Mouse (Mus musculus) bone marrow, adult 2 months (tissue): Measurements from ENCODE around the gene Car11. TPM values are rescaled to one million over a fixed set of nuclear protein-coding genes. Genes with fewer than 3 reads are reported as not detected.
A peak's percentile ranks its signal among the peaks of the same experiment; 100 is the strongest.
"Not testable (repeated sequence)": the region's sequence is repeated elsewhere in the genome, so short reads cannot be mapped to it uniquely, and the experiment has no call there.

Experiments used
- H3K27ac ChIP-seq: fragments of 200-500 bp; 2 replicates; pipeline ENCODE4 v1.5.1; 2012; ENCODE audit warnings: low read depth, mild to moderate bottlenecking, control low read depth, inconsistent platforms, low read length; ENCODE audit not compliant: control insufficient read depth, poor library complexity, insufficient read depth
- H3K4me1 ChIP-seq: fragments of 200-500 bp; 2 replicates; pipeline ENCODE4 v1.6.1; 2011; ENCODE audit warnings: low read length; ENCODE audit not compliant: control insufficient read depth, insufficient read depth
- H3K4me3 ChIP-seq: fragments of 200-500 bp; replicated peaks from 2 replicates; pipeline ENCODE3; 2011; ENCODE audit warnings: mild to moderate bottlenecking, low read depth, low read length, control low read depth; ENCODE audit not compliant: control insufficient read depth
- CTCF ChIP-seq: fragments of 200-500 bp; IDR thresholded peaks from 2 replicates; pipeline ENCODE4 v1.5.1; 2011; ENCODE audit warnings: low read length, control low read depth; ENCODE audit not compliant: control insufficient read depth, insufficient read depth
- POLR2A ChIP-seq: fragments of 200-500 bp; IDR thresholded peaks from 2 replicates; pipeline ENCODE4 v1.6.1; 2011; ENCODE audit warnings: low read depth, mild to moderate bottlenecking, control low read depth, low read length, borderline replicate concordance; ENCODE audit not compliant: control insufficient read depth
- WGBS: fragments of 180-500 bp; shearing (Covaris S2); methylation state at CpG from one replicate; pipeline ENCODE4 v1.1.7; 2018; 5-methylcytosine and 5-hydroxymethylcytosine counted together
- polyA plus RNA-seq: library from polyadenylated mRNA; stranded (reverse); fragments of >200 nt; gene quantifications from 2 replicates; pipeline ENCODE4 v1.2.4, GENCODE M21; 2011; ENCODE audit warnings: low replicate concordance; ENCODE audit not compliant: missing spikeins, insufficient read depth, insufficient read length

The Car11 gene
- 4.4 TPM in 1 of 2 replicates, not detected in the other for polyA plus RNA-seq

- Histone ChIP-seq H3K4me3 (no peak within 1 kb of the TSS), H3K27ac (no peak within 1 kb of the TSS; the same call in 1 of the 2 replicates), H3K4me1 (no peaks in the 10 kb centered on the region; the same call in 1 of the 2 replicates)
- 15% methylated on average over 36 of the region's 36 CpGs for WGBS
- no peak for TF ChIP-seq CTCF
- TF ChIP-seq POLR2A: no peak
Measured at GRCm38 (mm10) chr7:45699523-45700141, at the start of gene Car11. Gene Car11 (plus strand): TSS chr7:45699843.

- H3K27ac ChIP-seq, H3K4me3 ChIP-seq, H3K4me1 ChIP-seq: not testable (repeated sequence)
- 93% methylated on average over 20 of the region's 20 CpGs for WGBS
Measured at GRCm38 (mm10) chr7:45650484-45650883, 49.2 kb upstream of the Car11 start.

DNA sequence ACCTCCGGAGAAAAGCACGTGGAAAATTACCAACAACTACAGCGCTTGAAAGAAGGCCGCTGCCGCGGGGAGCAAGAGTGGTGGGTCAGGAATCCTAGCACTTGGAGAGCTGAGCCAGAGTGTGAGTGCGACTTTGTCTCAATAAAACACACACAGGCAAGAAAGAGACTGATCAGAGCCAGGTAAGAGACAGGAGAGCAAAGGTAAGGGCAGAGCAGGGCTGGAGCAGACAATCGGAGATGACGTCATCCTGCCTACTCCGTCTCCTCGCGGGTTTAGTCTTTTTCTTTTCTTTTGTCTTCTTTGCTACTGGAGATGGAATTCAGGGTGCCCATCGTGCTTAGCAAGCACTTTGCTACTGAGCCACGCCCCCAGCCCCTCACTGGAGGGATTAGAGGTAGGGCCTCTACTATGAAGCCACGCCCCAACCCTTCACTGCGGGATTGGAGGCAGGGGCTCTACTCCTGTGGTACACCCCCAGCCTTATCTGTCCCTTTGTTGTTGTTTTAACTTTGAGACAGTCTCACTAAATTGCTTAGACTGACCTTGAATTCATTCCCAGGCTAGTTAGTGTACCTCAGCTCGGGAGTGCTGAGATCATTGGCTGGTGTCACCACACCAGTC lies 45.1 kb upstream of the Car11 start:
- H3K27ac ChIP-seq: no peak overlapping the region
- TF ChIP-seq CTCF (no peak), POLR2A (no peak)
- no peaks in the 10 kb centered on the region for H3K4me1 ChIP-seq
- no peak overlapping the region for H3K4me3 ChIP-seq
- WGBS: 58% methylated on average over 17 of the region's 17 CpGs

GRCm38 (mm10) chr7:45660746-45661478 lies 38.7 kb upstream of the Car11 start:
- TF ChIP-seq CTCF (no peak), POLR2A (no peak)
- Histone ChIP-seq H3K4me3 (peak overlapping the region; percentile 46), H3K4me1 (no peaks in the 10 kb centered on the region), H3K27ac (peak overlapping the region; percentile 61)
- WGBS: 28% methylated on average over 11 of the region's 11 CpGs

DNA sequence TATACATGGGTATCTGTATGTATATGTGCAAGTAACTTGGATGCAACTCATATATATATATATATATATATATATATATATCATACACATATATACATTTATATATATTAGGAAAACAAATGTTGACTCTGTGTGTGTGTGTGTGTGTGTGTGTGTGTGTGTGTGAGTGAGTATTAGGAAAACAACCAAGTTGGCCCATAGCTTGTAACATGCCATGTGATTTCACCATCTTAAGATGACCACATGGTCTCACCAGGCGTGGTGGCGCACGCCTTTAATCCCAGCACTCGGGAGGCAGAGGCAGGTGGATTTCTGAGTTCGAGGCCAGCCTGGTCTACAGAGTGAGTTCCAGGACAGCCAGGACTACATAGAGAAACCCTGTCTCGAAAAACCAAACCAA lies 37.9 kb upstream of the Car11 start:
- H3K27ac ChIP-seq, H3K4me1 ChIP-seq, H3K4me3 ChIP-seq: not testable (repeated sequence)
- 56% methylated on average over 6 of the region's 6 CpGs for WGBS

- TF ChIP-seq CTCF: no peak
- TF ChIP-seq POLR2A: no peak
Measured at GRCm38 (mm10) chr7:45665303-45666138, 34.1 kb upstream of the Car11 start.

DNA sequence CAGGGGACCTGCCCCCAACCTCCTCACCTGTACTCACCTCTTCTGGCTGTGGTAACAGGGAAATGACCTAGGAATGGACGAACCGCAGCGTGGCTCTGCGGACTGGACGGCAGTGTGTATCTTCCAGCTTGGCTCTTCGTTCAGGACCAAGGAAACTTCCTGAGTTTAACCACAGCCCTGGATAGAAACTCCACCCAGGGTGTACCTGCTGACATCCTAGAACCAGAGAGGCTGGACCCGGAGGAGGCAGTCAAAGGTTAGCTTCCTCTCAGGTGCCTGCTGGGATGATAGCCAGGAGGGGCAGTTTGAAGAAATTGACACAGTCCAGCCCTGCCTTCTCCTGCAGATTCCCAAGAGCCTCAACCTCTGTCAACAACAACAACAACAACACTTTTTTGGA lies 33.5 kb upstream of the Car11 start, which contains the start of gene Fut2:
Gene Fut2 (minus strand): TSS at position 234 of the 400 bp plus-strand sequence.
- 75% methylated on average over 7 of the region's 7 CpGs for WGBS
- H3K4me1 ChIP-seq: no peaks in the 10 kb centered on the region
- TF ChIP-seq CTCF (no peak), POLR2A (no peak)
- H3K4me3 ChIP-seq: no peak within 1 kb of the TSS
- H3K27ac ChIP-seq: no peak within 1 kb of the TSS

More at GRCm38 (mm10) chr7:45665303-45666138, 34.1 kb upstream of the Car11 start:
- no peak overlapping the region for H3K27ac ChIP-seq
- H3K4me1 ChIP-seq: no peaks in the 10 kb centered on the region
- WGBS: 71% methylated on average over 13 of the region's 13 CpGs
- H3K4me3 ChIP-seq: no peak overlapping the region

- no peak overlapping the region for H3K4me3 ChIP-seq
- no peak overlapping the region for H3K27ac ChIP-seq
- H3K4me1 ChIP-seq: no peaks in the 10 kb centered on the region
- WGBS: 94% methylated on average over 14 of the region's 14 CpGs
- TF ChIP-seq CTCF (no peak), POLR2A (no peak)
Measured at GRCm38 (mm10) chr7:45667761-45668160, 31.9 kb upstream of the Car11 start.
